Mouse (Mus musculus) hindbrain, postnatal 0 days (tissue): ENCODE results near the gene Ryr1. TPM values are rescaled to one million over a fixed set of nuclear protein-coding genes. Genes with fewer than 3 reads are reported as not detected.
"Not testable (repeated sequence)": the region's sequence is repeated elsewhere in the genome, so short reads cannot be mapped to it uniquely, and the experiment has no call there.

Experiments used
- ATAC-seq: fragments of 200-750 bp; cut with Nextera tagmentation; 2 replicates; pipeline ENCODE4 v1.8.0; 2017; ENCODE audit warnings: mild to moderate bottlenecking, moderate TSS enrichment, moderate library complexity
- DNase-seq: peaks from one replicate; pipeline ENCODE4 v3.0.0-alpha.2; 2015; ENCODE audit warnings: low spot score
- H3K27ac ChIP-seq: fragments of 300-500 bp; sonication (generic); 2 replicates; pipeline ENCODE4 v1.5.1; 2014; ENCODE audit warnings: mild to moderate bottlenecking
- H3K27me3 ChIP-seq: fragments of 300-500 bp; sonication (generic); 2 replicates; pipeline ENCODE4 v1.6.1; 2014; ENCODE audit warnings: low read length, mixed read lengths; ENCODE audit not compliant: insufficient read depth
- H3K36me3 ChIP-seq: fragments of 300-500 bp; sonication (generic); 2 replicates; pipeline ENCODE4 v1.6.1; 2014; ENCODE audit warnings: low read length, mixed read lengths; ENCODE audit not compliant: insufficient read depth
- H3K4me1 ChIP-seq: fragments of 300-500 bp; sonication (generic); 2 replicates; pipeline ENCODE4 v1.6.1; 2014; ENCODE audit warnings: antibody characterized with exemption, low read length, mixed read lengths; ENCODE audit not compliant: insufficient read depth
- H3K4me2 ChIP-seq: fragments of 300-500 bp; sonication (generic); 2 replicates; pipeline ENCODE4 v1.6.1; 2014; ENCODE audit warnings: low read depth, mild to moderate bottlenecking, low read length, moderate library complexity, mixed read lengths
- H3K4me3 ChIP-seq: fragments of 300-500 bp; sonication (generic); 2 replicates; pipeline ENCODE4 v1.5.1; 2014; ENCODE audit warnings: low read length
- H3K9ac ChIP-seq: fragments of 300-500 bp; sonication (generic); replicated peaks from 2 replicates; pipeline ENCODE4 v1.6.1; 2014; ENCODE audit warnings: mild to moderate bottlenecking, low read length, moderate library complexity, mixed read lengths
- H3K9me3 ChIP-seq: fragments of 300-500 bp; sonication (generic); 2 replicates; pipeline ENCODE4 v1.6.1; 2016; ENCODE audit warnings: low read length, mixed read lengths
- CTCF ChIP-seq: IDR thresholded peaks from 2 replicates; pipeline ENCODE4 v1.5.1; 2016; ENCODE audit warnings: antibody characterized with exemption, control low read depth, low read depth
- WGBS: fragments of 180-500 bp; shearing (Covaris S2); extraction: QIAGEN DNeasy Blood & Tissue Kit; methylation state at CpG from one replicate; pipeline ENCODE4 v1.1.7; 2014; 5-methylcytosine and 5-hydroxymethylcytosine counted together
- polyA plus RNA-seq: library from polyadenylated mRNA; unstranded; fragments of >200 nt; fragmentation: Nextera tagmentation; extraction: Ambion mirVana; gene quantifications from 2 replicates; pipeline ENCODE4 v1.2.1, GENCODE M21; 2015
- total RNA-seq: library from RNA; depleted of rRNA; stranded (reverse); fragments of >200 nt; gene quantifications from 2 replicates; pipeline ENCODE4 v1.2.3, GENCODE M21; 2014

The Ryr1 gene
- total and polyA plus RNA-seq, 2 experiments from 2014 or later, result 5.0 to 12.5 TPM

DNA sequence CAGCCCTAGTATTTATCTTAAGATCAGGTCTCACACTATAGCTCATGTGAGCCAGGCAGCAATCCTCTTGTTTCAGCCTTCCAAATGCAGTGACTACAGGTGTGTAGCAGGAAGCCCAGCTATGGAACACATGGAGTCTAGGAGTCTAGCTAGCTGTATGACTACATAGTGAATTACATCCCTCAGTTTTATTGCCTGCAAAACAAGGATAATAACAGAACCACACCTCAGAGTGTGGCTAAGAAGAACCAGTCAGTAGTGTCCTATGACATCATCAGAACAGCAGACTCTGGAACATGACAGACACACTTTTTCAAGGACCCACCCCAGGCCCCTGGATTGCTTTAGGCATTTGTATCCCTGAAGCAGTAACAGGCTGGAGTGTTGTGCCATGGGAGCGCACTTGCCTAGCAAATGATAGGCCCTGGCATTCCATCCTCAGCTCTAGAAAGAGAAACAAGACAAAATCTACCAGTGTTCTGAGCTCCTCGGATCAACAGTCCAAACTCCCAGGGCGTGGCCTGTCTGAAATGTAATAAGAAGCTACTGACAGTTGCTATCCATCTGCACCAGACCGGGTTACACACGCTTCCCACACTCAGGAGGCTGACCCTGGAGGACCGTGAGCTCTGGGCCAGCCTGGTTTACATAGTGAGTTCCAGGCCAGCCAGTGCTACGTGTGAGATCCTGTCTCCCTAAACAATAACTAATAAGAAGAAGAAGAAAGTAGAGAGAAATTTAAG lies 21.8 kb upstream of the Ryr1 start:
- Histone ChIP-seq H3K27me3 (no peaks in the 10 kb centered on the region), H3K27ac (no peak overlapping the region), H3K36me3 (no peaks in the 10 kb centered on the region), H3K9ac (no peak overlapping the region), H3K9me3 (no peaks in the 10 kb centered on the region), H3K4me3 (no peak overlapping the region), H3K4me2 (no peak overlapping the region), H3K4me1 (no peaks in the 10 kb centered on the region)
- DNase-seq (no peak), ATAC-seq (no peak)
- TF ChIP-seq CTCF, result no peak
- 86% methylated on average over 7 of the region's 7 CpGs for WGBS

DNA sequence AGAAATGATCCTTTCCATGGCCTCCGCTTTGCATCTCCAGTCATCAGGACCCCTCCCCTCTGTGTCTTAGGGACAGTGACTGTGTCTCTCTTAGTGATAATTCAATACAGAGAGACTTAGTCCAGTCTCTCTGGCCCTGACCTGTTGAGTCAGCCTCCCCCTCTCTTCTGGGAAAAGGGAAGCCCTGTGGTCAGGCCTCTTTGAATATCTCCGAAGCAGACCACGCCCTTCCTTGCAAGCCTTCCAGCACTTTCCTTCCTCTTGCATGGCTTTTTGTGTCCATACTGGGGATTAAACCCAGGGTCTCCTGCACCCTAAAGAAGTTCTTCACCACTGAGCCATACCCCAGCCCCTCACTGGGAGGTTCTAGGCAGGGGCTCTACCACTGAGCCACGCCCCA lies 19.0 kb upstream of the Ryr1 start:
- Histone ChIP-seq H3K9me3 (no peaks in the 10 kb centered on the region), H3K27me3 (no peaks in the 10 kb centered on the region), H3K36me3 (no peaks in the 10 kb centered on the region), H3K4me2 (no peak overlapping the region), H3K9ac (no peak overlapping the region), H3K27ac (no peak overlapping the region), H3K4me1 (no peaks in the 10 kb centered on the region), H3K4me3 (no peak overlapping the region)
- ATAC-seq, result no peak
- no peak for TF ChIP-seq CTCF
- whole genome bisulfite sequencing, result 85% methylated on average over 4 of the region's 4 CpGs
- no peak for DNase-seq

DNA sequence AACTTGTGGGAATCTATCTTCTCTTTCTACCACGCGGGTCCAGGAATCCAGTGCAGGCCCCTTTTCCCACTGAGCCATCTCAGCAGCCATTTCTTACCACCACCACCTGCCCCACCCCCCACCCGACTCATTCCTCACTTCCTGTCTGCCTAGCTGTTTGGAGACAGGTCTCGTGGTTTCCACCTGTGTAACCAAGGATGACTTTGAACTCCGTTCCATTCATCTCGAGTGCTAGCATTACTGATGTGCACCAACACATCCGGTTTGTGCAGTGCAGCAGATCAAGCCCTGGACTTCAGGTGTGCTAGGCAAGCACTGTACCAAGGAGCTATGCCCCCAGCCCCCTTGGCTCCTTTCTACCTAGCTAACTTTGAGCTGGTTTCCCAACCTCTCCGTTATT lies 16.4 kb upstream of the Ryr1 start:
- no peak for ATAC-seq
- Histone ChIP-seq H3K4me2 (no peak overlapping the region), H3K4me1 (no peaks in the 10 kb centered on the region), H3K27ac (no peak overlapping the region), H3K27me3 (no peaks in the 10 kb centered on the region; the same call in 1 of the 2 replicates), H3K4me3 (no peak overlapping the region), H3K36me3 (no peaks in the 10 kb centered on the region), H3K9ac (no peak overlapping the region), H3K9me3 (no peaks in the 10 kb centered on the region)
- TF ChIP-seq CTCF, result no peak
- 88% methylated on average over 8 of the region's 8 CpGs for WGBS
- DNase-seq, result no peak

DNA sequence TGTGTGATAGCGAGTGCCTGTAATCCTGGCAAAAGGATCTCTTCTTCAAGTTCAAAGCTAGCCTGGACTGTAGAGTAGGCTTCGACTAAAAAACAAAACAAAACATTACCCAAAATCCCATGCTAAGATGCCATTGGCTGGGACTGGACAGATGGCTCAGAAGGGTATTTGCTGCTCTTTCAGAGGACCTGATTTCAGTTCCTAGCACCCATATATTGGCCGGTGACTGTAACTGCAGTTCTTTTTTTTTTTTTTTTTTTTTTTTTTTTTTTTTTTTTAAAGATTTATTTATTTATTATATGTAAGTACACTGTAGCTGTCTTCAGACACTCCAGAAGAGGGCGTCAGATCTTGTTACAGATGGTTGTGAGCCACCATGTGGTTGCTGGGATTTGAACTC lies 14.3 kb upstream of the Ryr1 start:
- not testable (repeated sequence) for H3K36me3 ChIP-seq, H3K4me2 ChIP-seq, H3K4me1 ChIP-seq, H3K4me3 ChIP-seq, H3K9me3 ChIP-seq, H3K27me3 ChIP-seq, ATAC-seq, H3K27ac ChIP-seq, H3K9ac ChIP-seq, DNase-seq
- WGBS, result 90% methylated on average over 3 of the region's 4 CpGs

DNA sequence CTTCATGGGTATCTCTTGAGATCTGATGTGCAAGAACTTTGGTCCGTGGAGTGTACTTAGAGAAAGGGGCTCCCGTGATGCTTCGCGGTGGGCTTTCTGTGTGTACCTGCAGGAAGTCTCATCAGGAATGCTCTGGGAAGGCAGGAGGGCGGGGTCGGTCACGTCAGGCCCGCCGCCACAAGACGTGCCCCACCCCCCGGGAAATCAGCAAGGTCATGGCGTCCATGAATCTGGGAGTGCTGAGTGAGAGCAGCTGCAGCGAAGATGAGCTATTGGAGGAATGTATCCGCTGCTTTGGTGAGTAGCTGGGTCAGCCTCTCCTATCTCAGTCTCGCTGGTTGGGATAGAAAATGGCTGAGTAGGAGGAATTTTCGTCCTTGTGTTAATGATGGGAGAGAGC lies 12.4 kb upstream of the Ryr1 start:
- no peak overlapping the region for H3K9ac ChIP-seq
- no peaks in the 10 kb centered on the region; the same call in 1 of the 2 replicates for H3K27me3 ChIP-seq
- no peak overlapping the region for H3K4me2 ChIP-seq
- H3K4me1 ChIP-seq, result no peaks in the 10 kb centered on the region
- no peaks in the 10 kb centered on the region for H3K9me3 ChIP-seq
- WGBS, result 43% methylated on average over 16 of the region's 16 CpGs
- TF ChIP-seq CTCF, result no peak
- no peak for DNase-seq
- ATAC-seq, result no peak
- no peak overlapping the region for H3K4me3 ChIP-seq
- H3K27ac ChIP-seq, result no peak overlapping the region
- no peaks in the 10 kb centered on the region for H3K36me3 ChIP-seq

DNA sequence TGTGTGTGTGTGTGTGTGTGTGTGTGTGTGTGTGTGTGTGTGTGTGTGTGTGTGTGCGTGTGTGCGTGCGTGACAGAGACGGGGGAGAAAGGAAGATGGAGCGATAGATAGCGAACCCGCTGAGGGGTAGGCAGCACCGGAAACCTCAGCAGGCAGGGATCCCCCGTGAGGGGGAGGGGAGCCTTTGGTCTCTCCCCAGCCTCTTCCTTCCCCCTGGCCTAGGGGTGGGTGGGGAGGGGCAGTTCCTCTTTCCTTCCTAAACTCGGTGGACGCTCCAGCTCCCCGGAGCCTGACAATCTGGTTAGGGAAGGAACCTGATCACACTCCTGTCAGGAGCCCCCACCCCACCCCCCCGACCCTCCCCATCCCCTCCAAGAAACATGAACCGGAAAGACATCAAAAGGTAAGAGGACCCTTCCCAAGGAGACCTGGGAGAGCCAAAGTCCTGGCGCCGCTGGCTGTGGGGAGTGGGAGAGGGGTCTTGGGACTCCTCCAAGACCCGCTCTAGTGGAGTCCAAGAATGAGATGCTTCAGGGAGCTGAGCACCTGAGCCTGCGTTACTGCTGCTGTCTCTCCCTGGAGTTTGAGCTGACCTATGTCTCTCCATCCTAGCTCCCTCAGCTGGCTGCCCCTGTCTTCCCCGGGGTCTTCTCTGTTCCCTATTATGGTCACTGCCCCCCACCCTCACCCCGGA lies 9.9 kb upstream of the Ryr1 start, which contains the start of gene Rasgrp4:
Gene Rasgrp4 (plus strand): TSS at position 159 of the 694 bp plus-strand sequence.
- H3K9ac ChIP-seq, result 0 out of 2 replicates have a peak within 1 kb of the TSS, but pooled peaks have one; percentile 30
- 2% methylated on average over 16 of the region's 20 CpGs for WGBS
- H3K4me1 ChIP-seq, result no peaks in the 10 kb centered on the region
- H3K36me3 ChIP-seq, result no peaks in the 10 kb centered on the region
- peak; percentile 69; the same call in 1 of the 2 replicates for ATAC-seq
- TF ChIP-seq CTCF, result no peak
- no peaks in the 10 kb centered on the region for H3K9me3 ChIP-seq
- no peaks in the 10 kb centered on the region; the same call in 1 of the 2 replicates for H3K27me3 ChIP-seq
- peak; percentile 16 for DNase-seq
- H3K4me3 ChIP-seq, result peak within 1 kb of the TSS; percentile 23
- no peak within 1 kb of the TSS for H3K27ac ChIP-seq
- peak within 1 kb of the TSS; percentile 54 for H3K4me2 ChIP-seq

DNA sequence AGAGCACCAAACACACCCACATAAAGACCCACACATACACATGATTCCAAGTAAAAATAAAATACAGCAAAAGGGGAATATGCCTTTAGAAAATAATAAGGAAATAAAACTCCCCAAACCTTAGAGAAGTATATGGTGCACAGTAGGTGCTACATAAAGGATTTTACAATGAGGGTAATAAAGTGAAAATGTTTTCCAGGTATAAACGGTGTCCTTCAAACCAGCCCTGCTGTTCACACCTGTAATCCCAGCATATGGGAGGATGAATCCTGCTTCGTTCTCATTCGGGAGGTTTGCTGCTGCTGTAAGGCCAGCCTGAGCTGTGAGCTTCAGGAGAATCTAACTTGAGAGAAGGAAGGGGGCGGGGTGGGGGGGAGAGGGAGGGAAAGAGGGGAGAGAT lies 9.3 kb upstream of the Ryr1 start:
- DNase-seq (no peak), ATAC-seq (no peak)
- 6% methylated on average over 4 of the region's 4 CpGs for WGBS
- TF ChIP-seq CTCF, result no peak
- H3K4me1 ChIP-seq, result no peaks in the 10 kb centered on the region
- H3K27me3 ChIP-seq, result no peaks in the 10 kb centered on the region; the same call in 1 of the 2 replicates
- no peak overlapping the region for H3K9ac ChIP-seq
- peak overlapping the region; percentile 54 for H3K4me2 ChIP-seq
- H3K9me3 ChIP-seq, result no peaks in the 10 kb centered on the region
- no peaks in the 10 kb centered on the region for H3K36me3 ChIP-seq
- H3K4me3 ChIP-seq, result peak overlapping the region; percentile 23; the same call in 1 of the 2 replicates
- H3K27ac ChIP-seq, result no peak overlapping the region
